16 mouse cellular contexts compared by ENCODE assay signal in genomic region chr10:89542321-89542720, GRCm38 (mm10). TPM values are rescaled to one million over a fixed set of nuclear protein-coding genes. Genes with fewer than 3 reads are reported as not detected.
"Had no signal": no experiment of that assay in that cellular context is flagged by ENCODE, and none has a peak within 500 bp of the region (broad histone marks: within the 10 kb centered on the region; RNA-seq: fewer than 3 reads in every experiment).

No protein-coding gene starts in this region.

- DNase-seq: liver, embryonic 13.5 days; liver, postnatal 0 days; lung, postnatal 14 days; thymus, adult 18-20 months; thymus, postnatal 14 days had no signal

- H3K36me3 ChIP-seq: limb, embryonic 10.5 days; liver, embryonic 13.5 days; lung, embryonic 15.5 days; midbrain, embryonic 15.5 days; neural tube, embryonic 12.5 days had no signal

- H3K9ac ChIP-seq: liver, embryonic 13.5 days; liver, postnatal 0 days; lung, embryonic 15.5 days; midbrain, embryonic 15.5 days; neural tube, embryonic 12.5 days had no signal

- H3K27ac ChIP-seq: left cerebral cortex, adult 2 months; limb, embryonic 10.5 days; liver, embryonic 13.5 days; lung, embryonic 15.5 days; macrophage; midbrain, embryonic 15.5 days; neural tube, embryonic 12.5 days had no signal

- ATAC-seq: intestine, embryonic 16.5 days; liver, postnatal 0 days; midbrain, embryonic 15.5 days had no signal

- H3K9me3 ChIP-seq: limb, embryonic 10.5 days; liver, embryonic 13.5 days; lung, embryonic 15.5 days; midbrain, embryonic 15.5 days; neural tube, embryonic 12.5 days had no signal

- H3K4me3 ChIP-seq: left cerebral cortex, adult 2 months; limb, embryonic 10.5 days; liver, embryonic 13.5 days; lung, embryonic 15.5 days; megakaryocyte, embryonic 14.5 days; midbrain, embryonic 15.5 days; neural tube, embryonic 12.5 days had no signal

- H3K4me2 ChIP-seq: liver, embryonic 13.5 days; lung, embryonic 15.5 days; midbrain, embryonic 11.5 days; midbrain, embryonic 15.5 days; neural tube, embryonic 12.5 days had no signal

- H3K4me1 ChIP-seq: limb, embryonic 10.5 days; liver, embryonic 13.5 days; lung, embryonic 15.5 days; midbrain, embryonic 15.5 days; neural tube, embryonic 12.5 days had no signal

- H3K27me3 ChIP-seq: liver, embryonic 13.5 days; lung, embryonic 15.5 days; megakaryocyte, embryonic 14.5 days; midbrain, embryonic 15.5 days; neural tube, embryonic 12.5 days had no signal

RNA-seq across cellular contexts. Expression of gene Nr1h4, which starts 8.9 kb away (rescaled TPM):
- total RNA-seq: left cerebral cortex, adult 2 months; monocyte, adult 5-6 weeks; neutrophil, adult 5-6 weeks had no signal
- polyA plus RNA-seq: limb, embryonic 10.5 days; macrophage; neural tube, embryonic 12.5 days had no signal
